9 mouse cellular contexts compared by ENCODE assay signal in genomic region chr8:11914681-11915474, GRCm38 (mm10).
A peak's percentile ranks its signal among the peaks of the same experiment; 100 is the strongest.
DNase-seq lines count a peak whose midpoint lies in the region; ATAC-seq and TF ChIP-seq lines count a peak whose summit lies in the region.
"Had no signal": no experiment of that assay in that cellular context is flagged by ENCODE, and none has a peak within 500 bp of the region (broad histone marks: within the 10 kb centered on the region; RNA-seq: fewer than 3 reads in every experiment).

No protein-coding gene starts in this region.

- no peaks in the 10 kb centered on the region for H3K36me3 ChIP-seq in forebrain, embryonic 12.5 days (replicated peaks)
- no peaks in the 10 kb centered on the region for H3K36me3 ChIP-seq in hindbrain, embryonic 13.5 days
- H3K36me3 ChIP-seq in midbrain, embryonic 16.5 days (ENCODE audit: control insufficient read depth, insufficient read depth, low read length), result no peaks in the 10 kb centered on the region
- no peaks in the 10 kb centered on the region for H3K36me3 ChIP-seq in thymus, adult 2 months (ENCODE audit: control insufficient read depth, insufficient read depth, low read length)

- H3K4me3 ChIP-seq in forebrain, embryonic 12.5 days (replicated peaks), result peak overlapping the region; percentile 23
- H3K4me3 ChIP-seq in hindbrain, embryonic 13.5 days, result peak overlapping the region; percentile 8; the same call in 1 of the 2 replicates
- H3K4me3 ChIP-seq in midbrain, embryonic 16.5 days (ENCODE audit: low read depth, low read length), result peak overlapping the region; percentile 18
- H3K4me3 ChIP-seq in thymus, adult 2 months (ENCODE audit: control insufficient read depth, insufficient read depth, low read length), result no peak overlapping the region

- WGBS in forebrain, embryonic 12.5 days, result 30% methylated on average over 19 of the region's 19 CpGs
- 37% methylated on average over 19 of the region's 19 CpGs for WGBS in hindbrain, embryonic 13.5 days
- WGBS in midbrain, embryonic 16.5 days, result 21% methylated on average over 19 of the region's 19 CpGs
- WGBS in thymus, adult 2 months, result 57% methylated on average over 19 of the region's 19 CpGs

- peaks cover 26% of the 10 kb centered on the region for H3K27me3 ChIP-seq in forebrain, embryonic 12.5 days
- peaks cover 19% of the 10 kb centered on the region for H3K27me3 ChIP-seq in hindbrain, embryonic 13.5 days
- H3K27me3 ChIP-seq in midbrain, embryonic 16.5 days (ENCODE audit: control insufficient read depth, insufficient read depth, low read depth, low read length), result no peaks in the 10 kb centered on the region
- no peaks in the 10 kb centered on the region for H3K27me3 ChIP-seq in thymus, adult 2 months (ENCODE audit: control insufficient read depth, insufficient read depth, low read length)

- peaks cover 48% of the 10 kb centered on the region for H3K4me1 ChIP-seq in forebrain, embryonic 12.5 days
- peaks cover 47% of the 10 kb centered on the region for H3K4me1 ChIP-seq in hindbrain, embryonic 13.5 days (replicated peaks)
- peaks cover 24% of the 10 kb centered on the region for H3K4me1 ChIP-seq in midbrain, embryonic 16.5 days (ENCODE audit: control insufficient read depth, insufficient read depth, low read length)
- H3K4me1 ChIP-seq in thymus, adult 2 months (replicated peaks; ENCODE audit: control insufficient read depth, insufficient read depth, low read length), result no peaks in the 10 kb centered on the region

- 0 out of 2 replicates have a peak overlapping the region, but pooled peaks have one; percentile 36 for H3K27ac ChIP-seq in forebrain, embryonic 12.5 days
- no peak overlapping the region for H3K27ac ChIP-seq in hindbrain, embryonic 13.5 days
- H3K27ac ChIP-seq in midbrain, embryonic 16.5 days (ENCODE audit: low read length), result no peak overlapping the region
- no peak overlapping the region for H3K27ac ChIP-seq in thymus, adult 2 months (ENCODE audit: control insufficient read depth, insufficient read depth, low read length)
- H3K27ac ChIP-seq: liver, embryonic 14.5 days had no signal

- no peak for TF ChIP-seq POLR2A in thymus, adult 2 months (IDR thresholded peaks at IDR 0.05; ENCODE audit: control insufficient read depth, extremely low read depth, insufficient read depth, low read length, poor library complexity)

- peak overlapping the region; percentile 38 for H3K9ac ChIP-seq in forebrain, embryonic 12.5 days
- H3K9ac ChIP-seq in hindbrain, embryonic 13.5 days, result no peak overlapping the region; the same call in 1 of the 2 replicates
- H3K9ac ChIP-seq in midbrain, embryonic 16.5 days (ENCODE audit: low read depth, low read length), result peak overlapping the region; percentile 40; the same call in 1 of the 2 replicates
- H3K9ac ChIP-seq: liver, embryonic 14.5 days had no signal

- DNase-seq in kidney, postnatal 10 days, result peak; percentile 72
- no peak for DNase-seq in kidney, adult 18-20 months
- DNase-seq in c-Kit-positive CD71-positive TER-119-positive erythroid progenitor cells, embryonic 14.5 days (ENCODE audit: low spot score), result no peak
- DNase-seq in natural killer cell, adult 2 months (ENCODE audit: low spot score in 2 of 2), result no peak
- no peak for DNase-seq in thymus, adult 2 months

- no peaks in the 10 kb centered on the region for H3K9me3 ChIP-seq in forebrain, embryonic 12.5 days
- no peaks in the 10 kb centered on the region for H3K9me3 ChIP-seq in hindbrain, embryonic 13.5 days
- H3K9me3 ChIP-seq in midbrain, embryonic 16.5 days (replicated peaks; ENCODE audit: control insufficient read depth, low read length, poor library complexity, severe bottlenecking), result no peaks in the 10 kb centered on the region

- TF ChIP-seq CTCF in thymus, adult 2 months (IDR thresholded peaks at IDR 0.05; ENCODE audit: borderline replicate concordance, control insufficient read depth, extremely low read depth, insufficient read depth, low read length, poor library complexity), result no peak

- H3K4me2 ChIP-seq in forebrain, embryonic 12.5 days, result peak overlapping the region; percentile 52
- H3K4me2 ChIP-seq in hindbrain, embryonic 13.5 days, result peak overlapping the region; percentile 32
- H3K4me2 ChIP-seq in midbrain, embryonic 16.5 days (ENCODE audit: low read length), result peak overlapping the region; percentile 44

- ATAC-seq in forebrain, embryonic 12.5 days (ENCODE audit: low FRiP score), result peak; percentile 39; the same call in 1 of the 2 replicates
- ATAC-seq in hindbrain, embryonic 13.5 days (ENCODE audit: low FRiP score), result peak; percentile 48; the same call in 1 of the 2 replicates
- no peak for ATAC-seq in midbrain, embryonic 16.5 days
